Mouse (Mus musculus) lung, embryonic 15.5 days (tissue): Measurements from ENCODE around the gene Mthfsd. TPM values are rescaled to one million over a fixed set of nuclear protein-coding genes. Genes with fewer than 3 reads are reported as not detected.
"Not testable (repeated sequence)": the region's sequence is repeated elsewhere in the genome, so short reads cannot be mapped to it uniquely, and the experiment has no call there.

Source experiments
- ATAC-seq: fragments of 200-750 bp; cut with Nextera tagmentation; 2 replicates; pipeline ENCODE4 v1.8.0; 2017; ENCODE audit warnings: moderate number of reproducible peaks, borderline replicate concordance; ENCODE audit not compliant: low FRiP score, low TSS enrichment; ENCODE audit errors: extremely low read depth
- H3K27ac ChIP-seq: fragments of 300-500 bp; sonication (generic); 2 replicates; pipeline ENCODE4 v1.5.1; 2015; ENCODE audit warnings: moderate library complexity, mild to moderate bottlenecking, inconsistent platforms
- H3K27me3 ChIP-seq: fragments of 300-500 bp; sonication (generic); 2 replicates; pipeline ENCODE4 v1.6.1; 2015; ENCODE audit warnings: inconsistent platforms
- H3K36me3 ChIP-seq: fragments of 300-500 bp; sonication (generic); 2 replicates; pipeline ENCODE4 v1.6.1; 2015; ENCODE audit warnings: inconsistent platforms
- H3K4me1 ChIP-seq: fragments of 300-500 bp; sonication (generic); 2 replicates; pipeline ENCODE4 v1.6.1; 2015; ENCODE audit warnings: inconsistent platforms
- H3K4me2 ChIP-seq: fragments of 300-500 bp; sonication (generic); 2 replicates; pipeline ENCODE4 v1.6.1; 2015; ENCODE audit warnings: inconsistent platforms, mild to moderate bottlenecking, moderate library complexity
- H3K4me3 ChIP-seq: fragments of 300-500 bp; sonication (generic); 2 replicates; pipeline ENCODE4 v1.5.1; 2015; ENCODE audit warnings: mild to moderate bottlenecking, inconsistent platforms
- H3K9ac ChIP-seq: fragments of 300-500 bp; sonication (generic); 2 replicates; pipeline ENCODE4 v1.6.1; 2015; ENCODE audit warnings: inconsistent platforms
- H3K9me3 ChIP-seq: fragments of 300-500 bp; sonication (generic); 2 replicates; pipeline ENCODE4 v1.6.1; 2016; ENCODE audit warnings: inconsistent platforms
- WGBS: fragments of 180-500 bp; shearing (Covaris S2); methylation state at CpG from one replicate; pipeline ENCODE4 v1.1.7; 2015; 5-methylcytosine and 5-hydroxymethylcytosine counted together
- polyA plus RNA-seq: library from polyadenylated mRNA; unstranded; fragments of >200 nt; fragmentation: Nextera tagmentation; extraction: Ambion mirVana; gene quantifications from 2 replicates; pipeline ENCODE4 v1.2.1, GENCODE M21; 2015

Gene Mthfsd
- 60.2 and 60.8 TPM in 2 replicates for polyA plus RNA-seq

DNA sequence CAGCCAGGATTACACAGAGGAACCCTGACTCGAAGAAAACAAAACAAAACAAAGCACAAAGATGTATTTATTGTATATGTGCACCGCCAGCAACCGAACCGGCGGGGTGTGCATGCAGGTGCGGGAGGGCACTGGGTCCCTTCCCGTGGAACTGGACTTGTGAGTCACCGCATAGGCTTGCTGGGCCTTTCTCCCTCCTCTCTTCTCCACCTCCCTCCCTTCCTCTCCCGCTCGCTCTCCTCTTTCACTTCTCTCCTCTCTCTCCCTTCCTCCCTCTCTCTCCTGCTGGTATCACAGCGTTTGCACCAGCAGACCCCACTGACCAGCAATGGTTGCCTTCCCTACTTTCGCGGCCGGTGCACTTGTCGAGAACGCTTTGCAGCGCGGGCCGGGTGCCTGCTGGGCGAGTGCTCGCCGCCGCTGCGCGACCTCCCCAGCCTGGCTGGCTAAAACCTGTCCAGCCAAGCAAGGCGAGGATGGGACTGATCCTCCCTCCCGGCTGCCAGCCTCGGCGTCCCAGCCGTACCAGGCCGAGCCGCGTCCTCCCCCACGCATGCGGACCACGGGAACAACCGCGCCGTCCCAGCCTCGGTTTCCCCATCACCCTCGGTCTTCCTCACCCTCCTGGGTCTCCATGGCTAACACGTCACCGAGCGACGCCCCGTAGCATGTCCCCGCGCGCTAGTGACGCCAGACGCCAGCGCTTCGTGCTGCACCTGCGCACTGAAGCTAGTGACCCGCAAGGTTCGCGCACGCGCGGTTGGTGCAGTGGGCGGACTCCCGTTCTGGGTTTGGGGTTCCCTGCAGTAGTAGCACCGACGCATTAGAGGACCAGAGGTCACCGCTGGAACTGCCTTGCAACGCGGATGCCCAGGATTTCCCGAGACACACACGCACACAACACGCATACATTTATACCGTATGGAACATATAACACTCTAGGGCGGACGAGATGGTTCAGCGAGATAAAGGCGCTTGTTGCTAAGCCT lies at the start of gene Mthfsd:
TSS of gene Mthfsd (minus strand) at position 725 of the 989 bp plus-strand sequence.
- H3K4me3 ChIP-seq: peak within 1 kb of the TSS; percentile 90
- peak within 1 kb of the TSS; percentile 87 for H3K4me2 ChIP-seq
- peaks cover 14% of the 10 kb centered on the region for H3K27me3 ChIP-seq
- ATAC-seq: peak; percentile 85
- 2% methylated on average over 75 of the region's 75 CpGs for WGBS
- H3K36me3 ChIP-seq: peaks cover 9% of the 10 kb centered on the region; the same call in 1 of the 2 replicates
- peaks cover 17% of the 10 kb centered on the region for H3K4me1 ChIP-seq
- peak within 1 kb of the TSS; percentile 62 for H3K27ac ChIP-seq
- peak within 1 kb of the TSS; percentile 85 for H3K9ac ChIP-seq
- H3K9me3 ChIP-seq: no peaks in the 10 kb centered on the region

DNA sequence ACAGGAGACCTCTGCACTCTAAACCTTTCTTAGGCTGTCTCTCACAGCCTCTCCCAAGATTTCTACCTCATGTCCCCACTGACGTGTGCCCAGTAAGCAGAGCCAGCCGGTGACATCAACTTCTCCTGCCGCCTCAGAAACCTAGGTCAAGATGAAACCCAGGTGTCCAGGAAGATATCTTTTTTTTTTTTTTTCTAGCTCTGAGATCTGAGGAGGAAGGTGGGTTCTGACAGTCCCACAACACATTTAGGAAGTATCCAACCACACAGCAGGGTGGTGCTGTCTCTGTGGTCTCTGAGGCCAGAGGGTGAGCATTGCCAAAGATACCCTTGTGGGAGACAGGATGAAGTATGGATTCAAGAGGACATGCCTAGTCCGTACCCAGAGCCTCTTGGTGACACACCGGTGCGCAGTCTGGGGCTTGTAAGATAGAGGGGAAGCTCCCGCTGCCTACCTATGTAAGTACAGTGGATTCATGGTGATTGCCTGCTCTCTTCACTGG lies 48.8 kb upstream of the Mthfsd start:
- 0 out of 2 replicates have a peak, but pooled peaks cover 2% of the 10 kb centered on the region for H3K4me1 ChIP-seq

DNA sequence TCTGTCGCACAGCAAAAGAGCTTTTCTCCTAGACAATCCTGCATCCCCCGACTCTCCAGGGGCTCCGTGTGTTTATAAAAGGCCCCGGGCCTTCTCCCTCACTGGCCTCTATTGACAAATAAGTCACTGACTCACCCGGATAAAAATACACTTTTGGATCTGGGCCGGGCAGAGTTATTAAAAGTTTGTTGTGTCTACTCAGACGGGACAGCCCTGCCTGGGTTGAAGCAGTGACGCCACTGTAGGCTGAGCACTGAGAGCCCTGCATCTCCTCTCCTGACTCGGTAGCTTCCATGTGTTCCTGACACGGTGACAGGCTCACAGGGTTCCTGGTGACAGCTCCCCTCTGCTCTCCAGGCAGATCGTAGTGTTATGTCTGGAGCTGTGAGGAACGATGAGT lies 44.2 kb upstream of the Mthfsd start:
- 26% methylated on average over 12 of the region's 12 CpGs for WGBS
- peak; percentile 75 for ATAC-seq
- Histone ChIP-seq H3K4me1 (0 out of 2 replicates have a peak, but pooled peaks cover 9% of the 10 kb centered on the region), H3K9ac (no peak overlapping the region), H3K4me2 (no peak overlapping the region), H3K27me3 (peaks cover 10% of the 10 kb centered on the region), H3K4me3 (no peak overlapping the region), H3K36me3 (no peaks in the 10 kb centered on the region), H3K27ac (0 out of 2 replicates have a peak overlapping the region, but pooled peaks have one; percentile 21), H3K9me3 (no peaks in the 10 kb centered on the region)

More for the DNA sequence above, 48.8 kb upstream of the Mthfsd start:
- Histone ChIP-seq H3K9me3 (no peaks in the 10 kb centered on the region), H3K4me2 (no peak overlapping the region), H3K27ac (no peak overlapping the region), H3K4me3 (no peak overlapping the region), H3K36me3 (no peaks in the 10 kb centered on the region), H3K27me3 (peaks cover 25% of the 10 kb centered on the region), H3K9ac (no peak overlapping the region)
- ATAC-seq: no peak
- WGBS: 81% methylated on average over 7 of the region's 7 CpGs

DNA sequence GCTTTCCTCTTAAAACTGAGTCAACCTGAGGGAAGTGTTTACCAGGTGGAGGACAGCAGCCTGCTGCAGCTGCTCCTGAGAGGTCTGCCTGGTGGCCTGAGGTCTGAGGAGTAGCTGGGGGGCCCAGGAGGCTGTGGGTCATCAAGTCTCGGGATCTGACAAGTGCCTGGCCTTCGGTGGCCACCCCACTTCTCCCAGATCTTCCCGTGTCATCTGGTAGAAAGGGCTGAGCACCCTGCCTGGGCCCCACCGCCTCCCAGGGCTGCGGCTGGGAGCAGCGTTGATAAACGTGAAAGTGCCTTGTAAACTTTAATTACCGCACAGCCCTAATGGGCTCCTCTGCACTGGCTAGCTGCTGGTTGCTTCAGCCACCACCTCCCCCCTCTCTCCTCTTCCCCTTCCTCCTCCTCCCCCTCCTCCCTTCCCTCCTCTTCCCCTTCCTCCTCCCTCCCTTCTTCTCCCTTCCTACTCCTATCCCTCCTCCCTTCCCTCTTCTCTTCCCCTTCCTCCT lies 40.4 kb upstream of the Mthfsd start:
- 9% methylated on average over 8 of the region's 8 CpGs for WGBS
- Histone ChIP-seq H3K4me1 (0 out of 2 replicates have a peak, but pooled peaks cover 9% of the 10 kb centered on the region), H3K4me2 (no peak overlapping the region), H3K27ac (no peak overlapping the region), H3K9ac (no peak overlapping the region), H3K9me3 (no peaks in the 10 kb centered on the region), H3K36me3 (no peaks in the 10 kb centered on the region), H3K4me3 (no peak overlapping the region), H3K27me3 (peaks cover 15% of the 10 kb centered on the region)
- ATAC-seq: no peak

DNA sequence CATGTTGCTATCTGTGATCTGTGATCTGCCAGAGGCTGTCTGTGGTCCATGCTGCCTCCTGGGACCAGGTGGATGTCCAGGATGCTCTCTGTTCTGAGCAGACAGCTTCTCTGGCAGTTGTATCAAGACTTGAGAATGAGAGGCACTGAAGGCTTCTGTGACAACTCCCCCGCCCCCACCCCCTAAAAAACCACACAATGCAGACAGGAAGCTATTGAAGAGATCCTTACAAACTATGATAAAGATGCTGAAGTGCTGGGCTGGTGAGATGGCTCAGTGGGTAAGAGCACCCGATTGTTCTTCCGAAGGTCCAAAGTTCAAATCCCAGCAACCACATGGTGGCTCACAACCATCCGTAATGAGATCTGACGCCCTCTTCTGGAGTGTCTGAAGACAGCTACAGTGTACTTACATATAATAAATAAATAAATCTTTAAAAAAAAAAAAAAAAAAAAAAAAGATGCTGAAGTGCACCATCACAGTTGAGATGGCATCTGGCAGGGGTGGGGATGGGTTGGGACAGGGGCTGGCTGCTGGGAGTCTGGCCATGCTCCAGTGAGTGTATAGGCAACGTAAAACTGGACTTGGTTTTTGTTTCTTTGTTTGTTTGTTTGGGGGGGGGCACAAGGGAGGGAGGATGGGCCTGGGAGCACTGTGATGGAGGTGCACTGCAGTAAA lies 37.4 kb upstream of the Mthfsd start:
- H3K36me3 ChIP-seq, H3K9me3 ChIP-seq, ATAC-seq, H3K4me3 ChIP-seq, H3K4me1 ChIP-seq, H3K4me2 ChIP-seq, H3K9ac ChIP-seq, H3K27ac ChIP-seq: not testable (repeated sequence)
- peaks cover 17% of the 10 kb centered on the region for H3K27me3 ChIP-seq
- WGBS: 47% methylated on average over 4 of the region's 6 CpGs

DNA sequence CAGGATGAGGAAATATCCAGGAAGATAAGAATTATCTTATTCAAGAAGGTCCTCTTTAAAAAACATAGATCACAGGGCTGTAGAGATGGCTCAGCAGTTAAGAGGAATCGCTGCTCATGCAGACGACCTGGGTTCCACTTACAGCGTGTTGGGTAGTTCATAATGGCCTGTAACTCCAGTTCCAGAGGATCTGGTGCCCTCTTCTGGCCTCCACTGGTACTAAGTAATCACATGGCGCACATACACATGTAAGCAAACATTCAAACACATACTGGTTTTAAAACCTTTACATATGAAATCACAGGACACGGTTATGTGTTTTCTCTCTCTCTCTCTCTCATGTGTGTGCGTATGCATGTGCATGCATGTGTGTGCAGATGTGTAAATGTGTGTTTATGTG lies 28.7 kb upstream of the Mthfsd start:
- no peaks in the 10 kb centered on the region; the same call in 1 of the 2 replicates for H3K4me1 ChIP-seq
- H3K36me3 ChIP-seq: 0 out of 2 replicates have a peak, but pooled peaks cover 3% of the 10 kb centered on the region
- no peak for ATAC-seq
- H3K9me3 ChIP-seq: peaks cover 5% of the 10 kb centered on the region; the same call in 1 of the 2 replicates
- H3K27ac ChIP-seq: no peak overlapping the region
- 94% methylated on average over 6 of the region's 6 CpGs for WGBS
- H3K9ac ChIP-seq: no peak overlapping the region
- no peak overlapping the region for H3K4me3 ChIP-seq
- H3K27me3 ChIP-seq: peaks cover 5% of the 10 kb centered on the region; the same call in 1 of the 2 replicates
- H3K4me2 ChIP-seq: no peak overlapping the region

DNA sequence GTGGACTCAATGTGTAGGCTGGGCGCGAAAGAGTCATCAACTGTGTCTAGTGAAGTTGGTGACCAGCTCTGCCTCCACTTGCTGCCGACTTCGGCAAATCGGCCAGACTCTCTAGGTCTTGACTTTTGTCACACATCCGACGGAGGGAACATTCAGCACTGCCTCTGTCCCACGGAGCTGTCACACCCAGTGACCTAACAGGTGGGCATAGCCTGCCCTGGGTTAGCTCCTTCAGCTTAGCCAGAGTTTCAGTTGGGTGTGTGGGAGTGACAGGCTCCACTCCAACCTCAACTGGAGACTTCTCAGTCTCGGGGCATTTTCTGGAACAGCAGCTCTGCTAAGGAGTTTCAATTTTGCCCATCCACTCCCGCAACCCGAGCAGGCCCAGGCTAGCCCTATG lies 26.3 kb upstream of the Mthfsd start:
- Histone ChIP-seq H3K36me3 (0 out of 2 replicates have a peak, but pooled peaks cover 3% of the 10 kb centered on the region), H3K4me1 (peaks cover under 1% of the 10 kb centered on the region; the same call in 1 of the 2 replicates), H3K27me3 (peaks cover 27% of the 10 kb centered on the region), H3K9me3 (peaks cover 5% of the 10 kb centered on the region; the same call in 1 of the 2 replicates), H3K4me2 (no peak overlapping the region), H3K9ac (no peak overlapping the region), H3K27ac (no peak overlapping the region), H3K4me3 (no peak overlapping the region)
- no peak for ATAC-seq
- WGBS: 86% methylated on average over 11 of the region's 11 CpGs

DNA sequence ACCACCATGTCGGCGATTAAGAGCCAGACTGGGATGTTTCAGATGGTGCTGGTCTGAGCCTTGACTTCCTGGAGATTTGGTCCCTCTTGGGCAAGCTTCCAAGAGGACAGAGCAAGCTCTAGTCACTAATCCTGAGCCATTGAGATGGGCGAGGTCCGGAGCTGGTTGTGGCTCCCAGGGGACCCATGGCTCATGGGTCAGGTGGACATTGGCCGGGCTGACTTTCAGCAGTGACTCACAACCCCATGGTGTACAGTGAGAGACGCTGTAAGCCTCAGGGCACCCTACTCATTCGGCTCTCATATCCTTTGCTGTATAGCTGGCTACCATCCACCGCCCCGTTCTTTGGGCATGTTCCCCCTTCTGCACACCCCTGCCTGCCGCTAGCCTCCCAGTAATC lies 25.9 kb upstream of the Mthfsd start:
- ATAC-seq: no peak
- Histone ChIP-seq H3K9ac (no peak overlapping the region), H3K27ac (no peak overlapping the region), H3K27me3 (peaks cover 31% of the 10 kb centered on the region), H3K9me3 (peaks cover 5% of the 10 kb centered on the region; the same call in 1 of the 2 replicates), H3K36me3 (0 out of 2 replicates have a peak, but pooled peaks cover 3% of the 10 kb centered on the region), H3K4me1 (peaks cover 4% of the 10 kb centered on the region), H3K4me3 (no peak overlapping the region), H3K4me2 (no peak overlapping the region)
- 85% methylated on average over 10 of the region's 10 CpGs for WGBS

DNA sequence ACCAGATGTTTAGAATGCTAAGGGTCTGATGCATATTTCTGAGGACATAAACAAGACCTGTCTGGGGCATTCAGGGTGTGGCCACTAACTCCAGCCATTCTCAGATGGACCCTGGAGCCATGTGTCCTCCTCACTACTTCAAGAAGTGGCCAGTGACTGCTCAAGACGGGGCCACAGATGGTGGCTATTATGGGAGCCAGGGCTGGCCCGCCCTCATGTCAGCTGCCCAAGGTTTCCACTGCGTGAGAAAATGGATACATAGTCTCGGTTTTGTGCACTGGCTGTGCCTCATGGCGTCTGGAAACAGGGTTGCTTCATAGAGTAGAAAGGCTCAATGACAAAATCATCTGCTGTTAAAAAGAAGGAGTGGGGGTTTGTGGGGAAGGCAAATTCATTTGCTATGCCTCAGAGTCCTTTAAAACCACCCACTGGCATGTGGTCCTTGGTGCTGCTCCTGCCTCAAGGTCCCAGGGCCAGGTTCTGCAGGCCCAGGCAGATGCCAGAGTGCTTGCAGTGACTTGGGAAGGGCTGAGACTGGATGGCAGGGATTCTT lies 24.8 kb upstream of the Mthfsd start:
- H3K9me3 ChIP-seq: peaks cover 5% of the 10 kb centered on the region; the same call in 1 of the 2 replicates
- H3K4me3 ChIP-seq: no peak overlapping the region
- H3K27ac ChIP-seq: no peak overlapping the region
- H3K9ac ChIP-seq: no peak overlapping the region
- H3K4me2 ChIP-seq: no peak overlapping the region
- no peak for ATAC-seq
- WGBS: 80% methylated on average over 5 of the region's 5 CpGs
- H3K27me3 ChIP-seq: peaks cover 42% of the 10 kb centered on the region
- peaks cover 14% of the 10 kb centered on the region for H3K4me1 ChIP-seq
- H3K36me3 ChIP-seq: 0 out of 2 replicates have a peak, but pooled peaks cover 3% of the 10 kb centered on the region

DNA sequence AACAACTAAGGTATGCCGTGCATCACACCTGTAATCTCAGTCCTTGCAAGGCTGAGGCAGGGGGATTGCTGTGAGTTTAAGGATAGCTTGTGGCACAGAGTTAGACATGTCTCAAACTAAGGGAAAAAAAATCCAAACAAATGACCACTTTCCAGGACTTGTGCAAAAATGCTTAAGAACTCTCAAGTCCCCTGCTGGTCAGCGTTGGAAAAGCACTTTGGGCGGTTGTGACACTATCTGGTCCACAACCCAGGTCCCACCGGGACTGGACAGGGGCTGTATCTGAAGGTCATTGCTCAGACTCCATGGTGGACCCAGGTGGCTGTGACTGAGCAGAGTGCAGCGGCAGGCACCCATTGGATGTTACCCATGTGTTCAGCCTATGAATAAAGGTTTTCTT lies 22.3 kb upstream of the Mthfsd start:
- no peaks in the 10 kb centered on the region for H3K36me3 ChIP-seq
- no peak overlapping the region for H3K9ac ChIP-seq
- no peak for ATAC-seq
- WGBS: 30% methylated on average over 5 of the region's 5 CpGs
- H3K27me3 ChIP-seq: peaks cover 67% of the 10 kb centered on the region
- H3K27ac ChIP-seq: no peak overlapping the region
- H3K4me1 ChIP-seq: peaks cover 38% of the 10 kb centered on the region
- no peaks in the 10 kb centered on the region for H3K9me3 ChIP-seq
- H3K4me3 ChIP-seq: no peak overlapping the region
- peak overlapping the region; percentile 27 for H3K4me2 ChIP-seq
